11 mouse cellular contexts compared by ENCODE assay signal in genomic region chr5:52411567-52411966, GRCm38 (mm10). TPM values are rescaled to one million over a fixed set of nuclear protein-coding genes. Genes with fewer than 3 reads are reported as not detected.
DNase-seq lines count a peak whose midpoint lies in the region; ATAC-seq and TF ChIP-seq lines count a peak whose summit lies in the region.
"Had no signal": no experiment of that assay in that cellular context is flagged by ENCODE, and none has a peak within 500 bp of the region (broad histone marks: within the 10 kb centered on the region; RNA-seq: fewer than 3 reads in every experiment).

No protein-coding gene starts in this region.

- WGBS in liver, embryonic 11.5 days: 49% methylated on average over 3 of the region's 3 CpGs

- ATAC-seq in common myeloid progenitor, adult 5-6 weeks (replicated peaks; ENCODE audit: low read depth, poor library complexity, severe bottlenecking): peak; percentile 74
- ATAC-seq in liver, embryonic 11.5 days (replicated peaks; ENCODE audit: low FRiP score): no peak
- no peak for ATAC-seq in cerebellum, adult (ENCODE audit: insufficient number of reproducible peaks, low FRiP score, low TSS enrichment)

- no peak overlapping the region for H3K27ac ChIP-seq in ES-E14 (ENCODE audit: insufficient read depth, low read depth, low read length, poor library complexity, severe bottlenecking)
- no peak overlapping the region for H3K27ac ChIP-seq in liver, embryonic 11.5 days (ENCODE audit: low read depth, low read length)
- H3K27ac ChIP-seq: embryonic facial prominence, embryonic 12.5 days; layer of hippocampus, adult 2 months; macrophage had no signal

- H3K27me3 ChIP-seq in liver, embryonic 11.5 days (replicated peaks; ENCODE audit: control insufficient read depth, insufficient read depth, low read length): no peaks in the 10 kb centered on the region
- H3K27me3 ChIP-seq: embryonic facial prominence, embryonic 12.5 days had no signal

- H3K9ac ChIP-seq in ES-E14 (ENCODE audit: insufficient read depth, low read depth, low read length, poor library complexity, severe bottlenecking): no peak overlapping the region
- no peak overlapping the region for H3K9ac ChIP-seq in liver, embryonic 11.5 days (ENCODE audit: low read depth, low read length)
- H3K9ac ChIP-seq: embryonic facial prominence, embryonic 12.5 days had no signal

- H3K36me3 ChIP-seq in ES-E14 (ENCODE audit: control insufficient read depth, insufficient read depth, low read length, poor library complexity, severe bottlenecking): no peaks in the 10 kb centered on the region
- no peaks in the 10 kb centered on the region for H3K36me3 ChIP-seq in liver, embryonic 11.5 days (ENCODE audit: control insufficient read depth, insufficient read depth, low read length)
- H3K36me3 ChIP-seq: embryonic facial prominence, embryonic 12.5 days had no signal

- peak; percentile 55 for DNase-seq in kidney, postnatal 10 days
- DNase-seq in kidney, adult 11 months: no peak
- DNase-seq in ES-E14 (ENCODE audit: low read depth, low spot score): peak; percentile 40
- peak; percentile 34 for DNase-seq in liver, embryonic 11.5 days (ENCODE audit: low spot score)
- no peak for DNase-seq in Muller cell, postnatal 12 days (ENCODE audit: inconsistent ontology term)
- no peak for DNase-seq in right cerebral cortex, postnatal 4 days

- H3K4me3 ChIP-seq in ES-E14 (ENCODE audit: insufficient read depth in 1 of 2, low read depth in 1 of 2, low read length in 2 of 2, poor library complexity in 1 of 2, severe bottlenecking in 1 of 2): no peak overlapping the region
- H3K4me3 ChIP-seq in liver, embryonic 11.5 days (ENCODE audit: low read depth, low read length): no peak overlapping the region
- H3K4me3 ChIP-seq: embryonic facial prominence, embryonic 12.5 days; layer of hippocampus, adult 2 months had no signal

- H3K4me1 ChIP-seq in ES-E14 (ENCODE audit: control insufficient read depth in 2 of 2, insufficient read depth in 2 of 2, low read length in 2 of 2, poor library complexity in 1 of 2): no peaks in the 10 kb centered on the region
- H3K4me1 ChIP-seq in liver, embryonic 11.5 days (replicated peaks; ENCODE audit: control insufficient read depth, insufficient read depth, low read length): no peaks in the 10 kb centered on the region
- H3K4me1 ChIP-seq: embryonic facial prominence, embryonic 12.5 days had no signal

- no peaks in the 10 kb centered on the region for H3K9me3 ChIP-seq in ES-E14 (ENCODE audit: control insufficient read depth, insufficient read depth, low read depth, low read length)
- H3K9me3 ChIP-seq in liver, embryonic 11.5 days (ENCODE audit: control insufficient read depth, low read length): no peaks in the 10 kb centered on the region
- H3K9me3 ChIP-seq: embryonic facial prominence, embryonic 12.5 days had no signal

- in situ Hi-C loops in ES-E14 (cut with MboI; ENCODE audit: low sequenced_read_pairs in 2 of 2, unreplicated experiment in 2 of 2): no loop called here

- no peak overlapping the region for H3K4me2 ChIP-seq in liver, embryonic 11.5 days
- H3K4me2 ChIP-seq: embryonic facial prominence, embryonic 12.5 days had no signal

TF ChIP-seq in ES-E14, 5 proteins besides CTCF, POLR2A, EP300 and RAD21:
- TF ChIP-seq CHD2 (IDR thresholded peaks at IDR 0.05; ENCODE audit: low read depth, low read length) (no peak), ZC3H11A (IDR thresholded peaks at IDR 0.05; ENCODE audit: borderline replicate concordance, low read depth, low read length) (no peak), ZNF384 (IDR thresholded peaks at IDR 0.05; ENCODE audit: low read depth, low read length) (no peak), MAFK (IDR thresholded peaks at IDR 0.05; ENCODE audit: insufficient read depth, low read depth, low read length) (no peak), HCFC1 (IDR thresholded peaks at IDR 0.05; ENCODE audit: borderline replicate concordance, insufficient read depth, low read length) (no peak)

RNA-seq across cellular contexts. Expression of gene Sod3, which starts 48.0 kb away (rescaled TPM):
- total RNA-seq in ES-E14 (2012; rRNA removed): not detected in 2 replicates
- not detected in 2 replicates for total RNA-seq in common myeloid progenitor, adult 5-6 weeks (2017)
- 2.4 and 2.9 TPM in 2 replicates for polyA plus RNA-seq in liver, embryonic 11.5 days (2014; fragmentation: Nextera tagmentation; extraction: Ambion mirVana)

RNA-seq across cellular contexts. Expression of gene Ccdc149, which starts 59.8 kb away (rescaled TPM):
- total RNA-seq in ES-E14 (2012; rRNA removed): 0.11 and 0.27 TPM in 2 replicates
- 1.1 TPM in 1 of 2 replicates, not detected in the other for total RNA-seq in common myeloid progenitor, adult 5-6 weeks (2017)
- 1.1 and 1.2 TPM in 2 replicates for polyA plus RNA-seq in liver, embryonic 11.5 days (2014; fragmentation: Nextera tagmentation; extraction: Ambion mirVana)
- polyA plus RNA-seq: macrophage had no signal

Comparison
In these comparisons a context has a peak if more than half of its experiments do, and no peak if none do; other contexts are left out.
1. DNase-seq: peak in kidney, postnatal 10 days (single experiment), ES-E14 (single experiment) and liver, embryonic 11.5 days (single experiment); none in kidney, adult 11 months (single experiment), Muller cell, postnatal 12 days (single experiment) and right cerebral cortex, postnatal 4 days (single experiment).